Mouse (Mus musculus) liver, postnatal 0 days (tissue): ENCODE data around the gene Men1. TPM values are rescaled to one million over a fixed set of nuclear protein-coding genes. Genes with fewer than 3 reads are reported as not detected.

Source experiments
- ATAC-seq: fragments of 200-750 bp; cut with Nextera tagmentation; 2 replicates; pipeline ENCODE4 v1.8.0; 2017; ENCODE audit warnings: mild to moderate bottlenecking, moderate library complexity
- DNase-seq: peaks from one replicate; pipeline ENCODE4 v3.0.0-alpha.2; 2016
- H3K27ac ChIP-seq: fragments of 300-500 bp; sonication (generic); 2 replicates; pipeline ENCODE4 v1.5.1; 2014; ENCODE audit warnings: antibody characterized with exemption, moderate library complexity, mild to moderate bottlenecking, low read depth
- H3K27me3 ChIP-seq: fragments of 300-500 bp; sonication (generic); 2 replicates; pipeline ENCODE4 v1.6.1; 2014; ENCODE audit warnings: low read length, control low read depth, mixed read lengths; ENCODE audit not compliant: insufficient read depth
- H3K36me3 ChIP-seq: fragments of 300-500 bp; sonication (generic); replicated peaks from 2 replicates; pipeline ENCODE4 v1.6.1; 2014; ENCODE audit warnings: mild to moderate bottlenecking, control low read depth, low read length, moderate library complexity, mixed read lengths; ENCODE audit not compliant: insufficient read depth
- H3K4me1 ChIP-seq: fragments of 300-500 bp; sonication (generic); 2 replicates; pipeline ENCODE4 v1.6.1; 2014; ENCODE audit warnings: antibody characterized with exemption, mild to moderate bottlenecking, control low read depth; ENCODE audit not compliant: insufficient read depth
- H3K4me2 ChIP-seq: fragments of 300-500 bp; sonication (generic); 2 replicates; pipeline ENCODE4 v1.6.1; 2014; ENCODE audit warnings: low read depth, mild to moderate bottlenecking, low read length, moderate library complexity, mixed read lengths
- H3K4me3 ChIP-seq: fragments of 300-500 bp; sonication (generic); 2 replicates; pipeline ENCODE4 v1.5.1; 2014; ENCODE audit warnings: low read depth, low read length
- H3K9ac ChIP-seq: fragments of 300-500 bp; sonication (generic); replicated peaks from 2 replicates; pipeline ENCODE4 v1.6.1; 2014; ENCODE audit warnings: mild to moderate bottlenecking, moderate library complexity
- H3K9me3 ChIP-seq: fragments of 300-500 bp; sonication (generic); 2 replicates; pipeline ENCODE4 v1.6.1; 2016; ENCODE audit warnings: mild to moderate bottlenecking, control low read depth, low read length, mixed read lengths
- CTCF ChIP-seq: sonication (generic); IDR thresholded peaks from 2 replicates; pipeline ENCODE4 v1.5.1; 2016; ENCODE audit warnings: antibody characterized with exemption, low read depth
- EP300 ChIP-seq: IDR thresholded peaks from 2 replicates; pipeline ENCODE4 v1.6.1; 2016; ENCODE audit warnings: antibody characterized with exemption, low read depth, mild to moderate bottlenecking
- WGBS: fragments of 180-500 bp; shearing (Covaris S2); extraction: QIAGEN DNeasy Blood & Tissue Kit; methylation state at CpG from one replicate; pipeline ENCODE4 v1.1.7; 2014; ENCODE audit not compliant: insufficient replicate concordance; 5-methylcytosine and 5-hydroxymethylcytosine counted together
- polyA plus RNA-seq: library from polyadenylated mRNA; unstranded; fragments of >200 nt; fragmentation: Nextera tagmentation; extraction: Ambion mirVana; gene quantifications from 2 replicates; pipeline ENCODE4 v1.2.1, GENCODE M21; 2015

Men1 gene
- polyA plus RNA-seq, 1 experiment from 2014 or later = 10.0 TPM

DNA sequence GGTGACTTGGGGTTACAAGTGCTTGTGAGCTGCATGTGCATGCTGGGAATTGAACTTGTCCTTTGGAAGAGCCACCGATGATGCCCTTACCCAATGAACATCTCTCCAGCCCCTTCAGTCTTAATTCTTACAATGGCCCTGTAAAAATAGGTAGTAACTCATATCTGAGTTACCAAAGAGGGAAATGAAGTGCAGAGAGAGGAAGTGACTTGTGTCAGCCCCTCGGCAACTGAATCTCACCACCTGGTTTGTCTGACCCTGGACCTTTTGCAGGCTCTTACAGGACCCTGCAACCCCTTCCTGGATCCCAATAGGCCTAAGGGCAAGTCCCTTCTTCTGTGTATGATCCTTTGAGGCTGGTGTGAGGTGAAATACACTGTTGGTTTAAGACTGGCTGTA lies 17.3 kb downstream of the Men1 start:
- ATAC-seq (no peak), DNase-seq (no peak)
- Histone ChIP-seq H3K27me3 (no peaks in the 10 kb centered on the region), H3K4me3 (no peak overlapping the region), H3K27ac (no peak overlapping the region), H3K4me1 (peaks cover 10% of the 10 kb centered on the region), H3K4me2 (no peak overlapping the region), H3K9me3 (no peaks in the 10 kb centered on the region), H3K36me3 (peaks cover 29% of the 10 kb centered on the region), H3K9ac (no peak overlapping the region)
- WGBS = 35% methylated on average over 2 of the region's 2 CpGs
- TF ChIP-seq CTCF (no peak), EP300 (no peak)

DNA sequence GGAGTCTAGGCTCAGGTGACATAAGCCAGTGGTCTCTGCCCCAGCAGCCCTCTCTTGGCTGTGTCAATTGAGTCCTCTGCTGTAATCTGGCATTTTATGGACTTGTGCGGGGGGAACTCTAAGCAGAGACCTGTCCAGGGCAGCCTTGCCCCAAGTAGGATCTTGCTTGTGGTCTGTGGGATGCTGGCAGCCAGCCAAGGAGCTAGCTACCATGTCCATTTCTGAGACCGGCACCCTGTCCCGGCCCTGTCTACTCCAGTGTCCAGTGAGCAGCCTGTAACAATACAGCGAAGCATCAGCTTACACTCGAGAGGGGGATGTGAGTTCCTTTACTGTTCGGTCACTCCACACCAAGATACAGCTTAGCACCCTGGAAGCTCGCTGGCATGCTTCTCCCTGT lies 19.3 kb downstream of the Men1 start:
- DNase-seq (no peak), ATAC-seq (no peak)
- Histone ChIP-seq H3K36me3 (peaks cover 29% of the 10 kb centered on the region), H3K27me3 (no peaks in the 10 kb centered on the region), H3K9ac (no peak overlapping the region), H3K9me3 (no peaks in the 10 kb centered on the region), H3K4me2 (no peak overlapping the region), H3K4me1 (peaks cover 8% of the 10 kb centered on the region), H3K4me3 (no peak overlapping the region), H3K27ac (no peak overlapping the region)
- WGBS = 80% methylated on average over 7 of the region's 7 CpGs
- TF ChIP-seq EP300 (no peak), CTCF (no peak)

DNA sequence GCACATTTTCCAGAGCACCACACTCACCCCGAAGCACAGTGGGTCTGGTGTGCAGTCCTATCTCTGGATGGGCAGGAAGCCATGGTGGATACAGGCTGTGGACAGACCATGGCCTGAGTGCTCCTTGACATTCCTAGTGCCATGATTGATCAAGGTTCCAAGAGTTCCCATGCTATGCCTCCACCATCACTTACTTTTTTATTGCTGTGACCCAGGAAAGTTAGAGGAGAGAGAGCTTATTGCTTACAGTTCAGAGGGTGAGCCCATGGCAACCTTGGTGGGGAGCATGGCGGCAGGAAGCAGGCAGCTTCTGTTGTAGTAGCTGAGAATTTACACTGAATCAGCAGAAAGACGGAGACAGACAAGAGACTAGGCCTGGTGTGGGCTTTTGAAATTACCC lies 26.5 kb downstream of the Men1 start:
- H3K9ac ChIP-seq = no peak overlapping the region
- H3K27ac ChIP-seq = no peak overlapping the region
- no peaks in the 10 kb centered on the region for H3K9me3 ChIP-seq
- H3K4me2 ChIP-seq = no peak overlapping the region
- H3K27me3 ChIP-seq = no peaks in the 10 kb centered on the region
- 81% methylated on average over 3 of the region's 3 CpGs for WGBS
- peaks cover 20% of the 10 kb centered on the region for H3K36me3 ChIP-seq
- peaks cover 22% of the 10 kb centered on the region for H3K4me1 ChIP-seq
- TF ChIP-seq EP300 (no peak), CTCF (no peak)
- DNase-seq (no peak), ATAC-seq (no peak)
- H3K4me3 ChIP-seq = no peak overlapping the region

DNA sequence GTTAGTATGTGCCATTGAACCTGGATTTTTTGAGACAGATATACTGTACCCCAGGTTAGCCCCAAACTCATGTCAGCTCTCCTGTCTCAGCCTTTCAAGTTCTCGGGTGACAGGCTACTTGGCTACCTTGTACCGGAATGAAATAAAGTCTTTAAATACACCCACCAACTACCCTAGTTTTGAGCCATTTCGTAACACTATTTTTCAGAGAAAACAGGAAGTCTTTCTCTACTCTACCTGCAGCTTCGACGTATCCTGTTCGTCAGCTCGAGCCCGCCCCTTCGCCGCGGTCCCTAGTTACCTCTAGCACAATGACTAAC lies 28.3 kb downstream of the Men1 start:
- Histone ChIP-seq H3K4me3 (peak overlapping the region; percentile 85), H3K4me2 (peak overlapping the region; percentile 71), H3K27me3 (no peaks in the 10 kb centered on the region), H3K9ac (peak overlapping the region; percentile 47), H3K36me3 (peaks cover 37% of the 10 kb centered on the region), H3K27ac (peak overlapping the region; percentile 99), H3K9me3 (no peaks in the 10 kb centered on the region), H3K4me1 (peaks cover 27% of the 10 kb centered on the region)
- TF ChIP-seq CTCF (no peak), EP300 (peak; percentile 86)
- ATAC-seq = no peak
- WGBS = under 1% methylated on average over 11 of the region's 11 CpGs
- DNase-seq = no peak

DNA sequence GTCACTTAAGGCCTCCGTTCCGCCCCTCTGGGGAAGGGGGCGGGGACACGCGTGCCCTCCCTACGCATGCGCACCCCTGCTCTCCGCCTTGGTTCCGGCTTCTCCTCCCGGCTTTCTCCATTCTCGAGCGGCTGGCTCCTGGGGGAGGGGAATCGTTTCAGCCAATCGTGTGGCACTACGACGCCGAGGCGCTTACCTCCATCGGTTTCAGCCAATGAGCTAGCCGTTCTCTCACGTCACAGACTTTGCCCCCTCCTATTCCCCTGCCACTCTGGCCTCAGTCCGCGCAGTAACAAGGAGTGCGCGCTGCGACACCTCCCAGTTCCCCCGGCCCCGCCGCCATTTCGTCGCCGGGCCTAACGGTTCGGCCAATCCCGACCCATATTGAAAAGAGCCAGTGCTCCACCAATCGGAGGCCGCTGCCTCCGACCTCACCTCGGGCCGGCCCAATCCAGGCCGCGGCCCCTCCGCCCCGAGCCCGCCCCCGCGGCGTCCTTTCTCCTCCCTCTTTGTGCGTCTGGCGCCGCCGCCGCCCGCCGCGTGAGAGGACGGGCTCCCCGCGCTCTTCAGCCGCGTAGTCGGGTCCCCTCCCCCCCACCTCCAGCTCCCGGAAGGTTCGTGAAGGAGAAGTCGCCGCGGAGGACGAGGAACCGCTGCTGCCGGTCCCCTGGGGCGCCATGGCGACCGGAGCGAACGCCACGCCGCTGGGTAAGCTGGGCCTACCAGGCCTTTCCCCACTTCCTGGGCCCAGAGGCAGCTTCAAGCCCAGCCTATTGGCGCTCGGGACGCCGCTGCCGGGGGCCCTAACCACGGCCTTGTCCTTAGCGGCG lies 28.8 kb downstream of the Men1 start, which contains the start of gene Sf1:
Gene Sf1 (plus strand): TSS at position 280 of the 830 bp plus-strand sequence.
- peak; percentile 91 for ATAC-seq

DNA sequence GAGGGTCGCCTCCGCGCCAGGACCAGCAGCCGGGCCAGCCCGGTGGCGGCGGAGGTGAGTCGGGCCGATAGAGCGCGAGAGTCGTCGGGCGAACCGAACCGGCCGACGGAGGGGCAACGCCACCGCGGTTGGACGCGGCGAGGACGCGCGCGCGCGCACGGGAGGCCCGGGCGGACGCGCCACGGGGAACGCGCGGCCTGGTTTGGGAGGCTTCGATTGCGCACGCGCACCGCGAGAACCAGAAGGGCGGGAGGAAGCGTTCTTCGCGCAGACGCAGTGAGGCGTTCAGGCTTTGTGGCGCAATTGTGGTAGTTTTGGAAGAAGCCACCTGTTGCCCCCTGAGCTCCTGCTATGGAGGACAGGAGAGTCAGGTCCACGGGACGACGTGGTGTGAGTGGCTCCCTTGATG lies 29.5 kb downstream of the Men1 start:
- H3K36me3 ChIP-seq = peaks cover 49% of the 10 kb centered on the region
- H3K4me3 ChIP-seq = peak overlapping the region; percentile 85
- peak overlapping the region; percentile 88 for H3K4me2 ChIP-seq
- H3K9ac ChIP-seq = peak overlapping the region; percentile 93
- H3K27ac ChIP-seq = peak overlapping the region; percentile 99
- peak; percentile 20 for ATAC-seq
- no peaks in the 10 kb centered on the region for H3K9me3 ChIP-seq
- H3K27me3 ChIP-seq = no peaks in the 10 kb centered on the region
- DNase-seq = peak; percentile 94
- no peak for TF ChIP-seq EP300
- no peak for TF ChIP-seq CTCF
- H3K4me1 ChIP-seq = peaks cover 27% of the 10 kb centered on the region
- 1% methylated on average over 28 of the region's 55 CpGs for WGBS

More for the DNA sequence above, 28.8 kb downstream of the Men1 start, which contains the start of gene Sf1:
- peak within 1 kb of the TSS; percentile 99 for H3K27ac ChIP-seq
- peak; percentile 100 for DNase-seq
- under 1% methylated on average over 75 of the region's 85 CpGs for WGBS
- peak within 1 kb of the TSS; percentile 88 for H3K4me2 ChIP-seq
- peak within 1 kb of the TSS; percentile 93 for H3K9ac ChIP-seq
- H3K36me3 ChIP-seq = peaks cover 43% of the 10 kb centered on the region
- H3K27me3 ChIP-seq = no peaks in the 10 kb centered on the region
- H3K4me1 ChIP-seq = peaks cover 27% of the 10 kb centered on the region
- H3K9me3 ChIP-seq = no peaks in the 10 kb centered on the region
- peak; percentile 58 for TF ChIP-seq EP300
- TF ChIP-seq CTCF = no peak
- peak within 1 kb of the TSS; percentile 85 for H3K4me3 ChIP-seq
